ENCODE assay signal across 8 mouse cellular contexts in the genomic region with DNA sequence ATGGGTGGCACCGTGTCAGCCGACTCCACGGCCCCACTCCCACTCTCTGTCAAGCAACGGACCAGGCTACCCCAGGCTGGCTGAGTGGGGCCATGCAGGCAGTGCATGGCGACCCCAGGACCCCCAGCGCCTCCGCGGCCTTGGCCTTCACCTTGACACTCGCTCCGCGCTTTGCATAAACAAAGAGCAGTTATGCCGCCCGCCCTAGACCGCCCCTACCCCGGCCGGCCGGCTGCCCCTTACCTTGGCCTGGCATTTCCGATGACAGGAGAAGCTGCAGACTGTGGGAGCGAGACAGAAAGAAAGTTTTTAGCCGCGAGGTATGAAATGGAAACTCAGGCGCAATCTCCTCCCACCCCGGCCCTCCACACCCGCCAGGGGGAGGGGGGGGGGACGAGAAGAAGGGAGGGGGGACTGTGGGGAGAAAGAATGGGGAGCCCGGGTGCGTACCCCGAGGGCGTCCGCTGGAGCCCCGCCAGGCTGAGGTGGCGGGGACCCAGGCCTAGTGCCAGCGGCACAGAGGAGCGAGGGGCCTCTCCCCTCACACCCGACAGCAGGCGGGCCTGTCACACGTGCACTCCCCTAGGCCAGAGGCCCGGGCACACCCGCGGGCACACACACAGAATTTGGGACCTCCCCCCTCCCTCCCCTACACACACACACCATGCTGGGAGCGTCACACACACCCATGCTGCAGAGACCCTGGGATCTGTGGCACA. TPM values are rescaled to one million over a fixed set of nuclear protein-coding genes. Genes with fewer than 3 reads are reported as not detected.
DNase-seq lines count a peak whose midpoint lies in the region; ATAC-seq and TF ChIP-seq lines count a peak whose summit lies in the region.

No protein-coding gene starts in this region.

- peaks cover 42% of the 10 kb centered on the region for H3K27me3 ChIP-seq in liver, embryonic 12.5 days (replicated peaks)
- H3K27me3 ChIP-seq in neural tube, embryonic 14.5 days (ENCODE audit: control insufficient read depth, insufficient read depth, low read length): no peaks in the 10 kb centered on the region

- peak overlapping the region; percentile 81 for H3K4me3 ChIP-seq in gastrocnemius, adult 2 months
- H3K4me3 ChIP-seq in liver, embryonic 12.5 days: peak overlapping the region; percentile 39
- H3K4me3 ChIP-seq in neural tube, embryonic 14.5 days (ENCODE audit: low read depth, low read length): peak overlapping the region; percentile 18; the same call in 1 of the 2 replicates

- peaks cover 15% of the 10 kb centered on the region for H3K4me1 ChIP-seq in liver, embryonic 12.5 days
- peaks cover 9% of the 10 kb centered on the region for H3K4me1 ChIP-seq in neural tube, embryonic 14.5 days (ENCODE audit: control insufficient read depth, insufficient read depth, low read length)

- no peaks in the 10 kb centered on the region for H3K36me3 ChIP-seq in liver, embryonic 12.5 days
- no peaks in the 10 kb centered on the region for H3K36me3 ChIP-seq in neural tube, embryonic 14.5 days (ENCODE audit: control insufficient read depth, insufficient read depth, low read length)

- peak; percentile 64 for DNase-seq in gastrocnemius, adult 2 months
- no peak for DNase-seq in gastrocnemius, postnatal 14 days
- DNase-seq in embryo, embryonic 10 days (ENCODE audit: low spot score): peak; percentile 57
- DNase-seq in heart, postnatal 14 days: peak; percentile 53
- DNase-seq in cerebellum, postnatal 36 days: no peak
- no peak for DNase-seq in gastrocnemius, adult 18-20 months (ENCODE audit: low spot score)

- peak; percentile 40; the same call in 1 of the 2 replicates for ATAC-seq in liver, embryonic 12.5 days
- ATAC-seq in neural tube, embryonic 14.5 days (ENCODE audit: low read depth): peak; percentile 81

- TF ChIP-seq CTCF in gastrocnemius, adult 2 months (IDR thresholded peaks at IDR 0.05): no peak

- H3K4me2 ChIP-seq in liver, embryonic 12.5 days: peak overlapping the region; percentile 64
- peak overlapping the region; percentile 42 for H3K4me2 ChIP-seq in neural tube, embryonic 14.5 days (ENCODE audit: low read depth, low read length)

- 6% methylated on average over 31 of the region's 41 CpGs for WGBS in liver, embryonic 12.5 days (ENCODE audit: insufficient replicate concordance)
- WGBS in neural tube, embryonic 14.5 days: 6% methylated on average over 37 of the region's 41 CpGs

- H3K9ac ChIP-seq in liver, embryonic 12.5 days: peak overlapping the region; percentile 35; the same call in 1 of the 2 replicates
- H3K9ac ChIP-seq in neural tube, embryonic 14.5 days (replicated peaks; ENCODE audit: low read depth, low read length): 0 out of 2 replicates have a peak overlapping the region, but pooled peaks have one; percentile 34

- H3K9me3 ChIP-seq in liver, embryonic 12.5 days (replicated peaks): no peaks in the 10 kb centered on the region
- no peaks in the 10 kb centered on the region for H3K9me3 ChIP-seq in neural tube, embryonic 14.5 days (ENCODE audit: control insufficient read depth, low read length)

- intact Hi-C loops in gastrocnemius, adult 2 months (cut with DNase I): loop anchor here (2.0 kb wide), 1 partner anchor 60 kb away; no protein-coding TSS in a partner anchor
- intact Hi-C loops in gastrocnemius, postnatal 14 days (cut with DNase I; ENCODE audit: low total_unique reads): no loop called here
- intact Hi-C loops in heart, postnatal 14 days (cut with DNase I): no loop called here

- H3K27ac ChIP-seq in gastrocnemius, adult 2 months: peak overlapping the region; percentile 85
- no peak overlapping the region for H3K27ac ChIP-seq in liver, embryonic 12.5 days
- no peak overlapping the region for H3K27ac ChIP-seq in neural tube, embryonic 14.5 days (ENCODE audit: low read depth, low read length)

RNA-seq across cellular contexts. Expression of a gene that starts 55.7 kb away (rescaled TPM):
- 100 to 1,000 TPM; 294 to 305 TPM for total RNA-seq in gastrocnemius, adult 2 months (2021)
- total RNA-seq in gastrocnemius, postnatal 14 days (2021): 100 to 1,000 TPM; 176 to 217 TPM
- total RNA-seq in heart, postnatal 14 days (2021): 100 to 1,000 TPM; 677 to 755 TPM
- polyA plus RNA-seq in liver, embryonic 12.5 days (2016; fragmentation: Nextera tagmentation; extraction: Ambion mirVana): 13.1 and 16.1 TPM in 2 replicates
- polyA plus RNA-seq in neural tube, embryonic 14.5 days (2014; fragmentation: Nextera tagmentation; extraction: Ambion mirVana): 11.3 and 12.7 TPM in 2 replicates
- total RNA-seq in gastrocnemius, adult 18-20 months (2021): 100 to 1,000 TPM; 226 to 298 TPM

RNA-seq across cellular contexts. Expression of a gene that starts 56.8 kb away (rescaled TPM):
- total RNA-seq in gastrocnemius, adult 2 months (2021): under 1 TPM in 1 of 2 experiments, not detected in 1; 0.08 TPM
- total RNA-seq in gastrocnemius, postnatal 14 days (2021): under 1 TPM in 1 of 2 experiments, not detected in 1; 0.09 TPM
- 1 to 10 TPM; 1.4 to 1.5 TPM for total RNA-seq in heart, postnatal 14 days (2021)
- polyA plus RNA-seq in liver, embryonic 12.5 days (2016; fragmentation: Nextera tagmentation; extraction: Ambion mirVana): 0.16 and 0.20 TPM in 2 replicates
- polyA plus RNA-seq in neural tube, embryonic 14.5 days (2014; fragmentation: Nextera tagmentation; extraction: Ambion mirVana): 0.15 and 0.22 TPM in 2 replicates
- under 1 TPM; 0.09 to 0.11 TPM for total RNA-seq in gastrocnemius, adult 18-20 months (2021)

Comparison
In these comparisons a context has a peak if more than half of its experiments do, and no peak if none do; other contexts are left out.
1. DNase-seq: peak in gastrocnemius, adult 2 months (single experiment), embryo, embryonic 10 days (single experiment) and heart, postnatal 14 days (2 of 2); none in gastrocnemius, postnatal 14 days (single experiment), cerebellum, postnatal 36 days (0 of 2) and gastrocnemius, adult 18-20 months (single experiment).
2. H3K4me3 ChIP-seq: peak in every context shown above with its lines; median percentile 81 in gastrocnemius, adult 2 months; 39 in liver, embryonic 12.5 days; 18 in neural tube, embryonic 14.5 days.